Mouse (Mus musculus) kidney, embryonic 16.5 days (tissue): ENCODE measurements around the gene Fam43a. TPM values are rescaled to one million over a fixed set of nuclear protein-coding genes. Genes with fewer than 3 reads are reported as not detected.

Experiments used
- ATAC-seq: fragments of 200-750 bp; cut with Nextera tagmentation; 2 replicates; pipeline ENCODE4 v1.8.0; 2017; ENCODE audit warnings: moderate TSS enrichment; ENCODE audit not compliant: low FRiP score, low TSS enrichment
- H3K27ac ChIP-seq: fragments of 300-500 bp; sonication (generic); 2 replicates; pipeline ENCODE4 v1.5.1; 2014; ENCODE audit warnings: low read length
- H3K27me3 ChIP-seq: fragments of 300-500 bp; sonication (generic); 2 replicates; pipeline ENCODE4 v1.6.1; 2014; ENCODE audit warnings: low read length, control low read depth, mixed read lengths; ENCODE audit not compliant: insufficient read depth
- H3K36me3 ChIP-seq: fragments of 300-500 bp; sonication (generic); 2 replicates; pipeline ENCODE4 v1.6.1; 2014; ENCODE audit warnings: low read length, control low read depth, mixed read lengths; ENCODE audit not compliant: insufficient read depth
- H3K4me1 ChIP-seq: fragments of 300-500 bp; sonication (generic); 2 replicates; pipeline ENCODE4 v1.6.1; 2014; ENCODE audit warnings: low read length, control low read depth, mixed read lengths; ENCODE audit not compliant: insufficient read depth
- H3K4me2 ChIP-seq: fragments of 300-500 bp; sonication (generic); replicated peaks from 2 replicates; pipeline ENCODE4 v1.6.1; 2014; ENCODE audit warnings: low read depth, low read length
- H3K4me3 ChIP-seq: fragments of 300-500 bp; sonication (generic); 2 replicates; pipeline ENCODE4 v1.5.1; 2014; ENCODE audit warnings: mild to moderate bottlenecking, low read length
- H3K9ac ChIP-seq: fragments of 300-500 bp; sonication (generic); replicated peaks from 2 replicates; pipeline ENCODE4 v1.6.1; 2014; ENCODE audit warnings: low read length
- H3K9me3 ChIP-seq: fragments of 300-500 bp; sonication (generic); 2 replicates; pipeline ENCODE4 v1.6.1; 2016; ENCODE audit warnings: low read length, control low read depth
- WGBS: fragments of 180-500 bp; shearing (Covaris S2); extraction: QIAGEN DNeasy Blood & Tissue Kit; methylation state at CpG from one replicate; pipeline ENCODE4 v1.1.7; 2014; 5-methylcytosine and 5-hydroxymethylcytosine counted together
- polyA plus RNA-seq: library from polyadenylated mRNA; unstranded; fragments of >200 nt; fragmentation: Nextera tagmentation; extraction: Ambion mirVana; gene quantifications from 2 replicates; pipeline ENCODE4 v1.2.1, GENCODE M21; 2015

Gene Fam43a
- 25.2 and 26.0 TPM in 2 replicates for polyA plus RNA-seq

GRCm38 (mm10) chr16:30599491-30600268, at the start of gene Fam43a:
Fam43a (plus strand) TSS chr16:30599723.
- Histone ChIP-seq H3K27ac (peak within 1 kb of the TSS; percentile 89), H3K27me3 (peaks cover 16% of the 10 kb centered on the region), H3K9me3 (no peaks in the 10 kb centered on the region), H3K4me3 (peak within 1 kb of the TSS; percentile 80), H3K9ac (peak within 1 kb of the TSS; percentile 82), H3K36me3 (no peaks in the 10 kb centered on the region), H3K4me2 (peak within 1 kb of the TSS; percentile 88), H3K4me1 (peaks cover 46% of the 10 kb centered on the region)
- under 1% methylated on average over 63 of the region's 63 CpGs for WGBS
- ATAC-seq = peak; percentile 85

- under 1% methylated on average over 63 of the region's 63 CpGs for WGBS
- H3K4me1 ChIP-seq = peaks cover 12% of the 10 kb centered on the region
- peaks cover 12% of the 10 kb centered on the region; the same call in 1 of the 2 replicates for H3K9me3 ChIP-seq
- peak; percentile 89 for ATAC-seq
- peaks cover 8% of the 10 kb centered on the region for H3K36me3 ChIP-seq
- H3K4me3 ChIP-seq = peak overlapping the region; percentile 78
- no peaks in the 10 kb centered on the region for H3K27me3 ChIP-seq
- peak overlapping the region; percentile 88 for H3K4me2 ChIP-seq
- H3K9ac ChIP-seq = peak overlapping the region; percentile 90
- H3K27ac ChIP-seq = peak overlapping the region; percentile 44; the same call in 1 of the 2 replicates
Measured at GRCm38 (mm10) chr16:30549966-30550747, 49.4 kb upstream of the Fam43a start.

DNA sequence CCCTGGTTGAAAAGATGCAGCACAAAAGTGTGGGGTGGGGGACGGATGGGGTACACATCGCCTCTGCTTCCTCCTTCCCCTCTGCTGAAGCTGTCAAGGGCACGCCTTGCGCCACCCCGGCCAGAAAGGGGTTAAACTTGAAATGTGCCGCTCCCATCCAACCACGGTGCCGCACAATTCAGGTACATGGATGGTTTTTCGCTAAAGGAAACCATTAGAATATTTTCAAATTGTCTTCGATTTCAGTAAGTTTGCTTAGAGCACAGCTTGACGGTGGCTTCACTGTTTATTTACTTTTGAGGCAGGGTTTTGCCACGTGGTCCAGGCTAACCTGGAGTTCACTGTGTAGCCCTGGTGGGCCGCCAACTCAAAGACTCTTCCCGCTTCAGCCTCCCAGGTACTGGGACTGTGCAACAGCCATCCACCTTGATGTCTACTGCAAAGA, 48.8 kb upstream of the Fam43a start, which contains the start of gene Tmem44:
Gene Tmem44, minus strand, starts transcription at position 95 of the 445 bp plus-strand sequence.
- no peaks in the 10 kb centered on the region for H3K27me3 ChIP-seq
- peaks cover 12% of the 10 kb centered on the region for H3K4me1 ChIP-seq
- peaks cover 13% of the 10 kb centered on the region for H3K36me3 ChIP-seq
- peaks cover 18% of the 10 kb centered on the region; the same call in 1 of the 2 replicates for H3K9me3 ChIP-seq
- ATAC-seq = peak; percentile 40; the same call in 1 of the 2 replicates
- peak within 1 kb of the TSS; percentile 44; the same call in 1 of the 2 replicates for H3K27ac ChIP-seq
- WGBS = 6% methylated on average over 14 of the region's 14 CpGs
- peak within 1 kb of the TSS; percentile 88 for H3K4me2 ChIP-seq
- peak within 1 kb of the TSS; percentile 90 for H3K9ac ChIP-seq
- peak within 1 kb of the TSS; percentile 78 for H3K4me3 ChIP-seq

DNA sequence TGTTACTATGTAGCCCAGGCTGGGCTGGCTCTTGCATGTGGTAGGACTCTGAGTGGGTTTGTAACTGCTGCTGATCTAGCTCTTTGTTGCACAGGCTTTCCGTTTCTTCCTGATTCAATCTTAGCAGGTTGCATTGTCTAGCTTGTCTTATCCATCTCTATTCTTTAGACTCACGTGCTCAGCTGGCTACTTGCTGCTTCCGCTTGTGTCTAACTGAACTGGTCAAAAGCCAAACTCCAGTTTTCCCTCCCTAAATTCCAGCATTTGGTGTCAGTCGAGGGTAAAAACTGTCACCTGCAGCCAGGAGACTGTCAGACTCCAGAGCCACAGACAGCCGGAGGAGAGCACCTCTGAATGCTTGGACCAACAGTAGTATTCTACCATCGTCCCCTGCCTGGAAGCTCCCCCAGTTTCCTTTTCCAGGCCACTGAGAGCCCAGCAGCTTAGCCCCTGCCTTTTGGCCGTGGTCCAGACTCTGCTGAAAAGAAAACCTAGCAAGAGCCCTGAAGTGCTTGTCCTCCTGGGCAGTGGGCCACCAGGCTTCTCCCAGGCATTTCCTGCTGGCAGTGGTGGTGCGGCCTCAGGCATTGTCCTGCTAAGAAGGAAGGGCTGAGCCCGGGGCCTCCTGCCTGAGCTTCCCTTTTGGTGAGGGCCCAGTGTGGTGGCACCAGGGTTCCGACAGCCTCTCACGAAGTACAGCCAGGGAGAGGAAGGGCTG, 46.7 kb upstream of the Fam43a start:
- Histone ChIP-seq H3K27me3 (no peaks in the 10 kb centered on the region), H3K4me3 (no peak overlapping the region), H3K9ac (peak overlapping the region; percentile 37; the same call in 1 of the 2 replicates), H3K4me2 (no peak overlapping the region; the same call in 1 of the 2 replicates), H3K9me3 (peaks cover 27% of the 10 kb centered on the region), H3K27ac (peak overlapping the region; percentile 86), H3K36me3 (peaks cover 17% of the 10 kb centered on the region; the same call in 1 of the 2 replicates), H3K4me1 (peaks cover 12% of the 10 kb centered on the region)
- ATAC-seq = 0 out of 2 replicates have a peak, but pooled peaks have one; percentile 16
- WGBS = 32% methylated on average over 11 of the region's 11 CpGs

DNA sequence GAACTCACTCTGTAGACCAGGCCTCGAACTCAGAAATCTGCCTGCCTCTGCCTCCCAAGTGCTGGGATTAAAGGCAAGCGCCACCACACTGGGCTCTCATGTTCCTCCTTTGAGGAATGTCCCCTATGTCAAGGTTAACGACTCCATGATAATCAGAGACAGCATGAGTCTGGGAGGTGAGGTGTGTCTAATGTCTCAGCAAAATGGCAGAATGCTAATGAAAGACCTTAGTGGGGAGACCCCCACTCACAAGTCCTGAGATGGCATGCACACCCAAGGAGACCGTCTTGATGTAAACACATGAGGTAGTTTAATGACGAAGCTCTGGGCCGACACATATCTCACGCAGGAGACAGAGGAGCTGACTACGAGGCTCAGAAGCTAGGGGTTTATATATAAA, 45.4 kb upstream of the Fam43a start:
- Histone ChIP-seq H3K4me2 (no peak overlapping the region), H3K9ac (no peak overlapping the region), H3K4me1 (peaks cover 12% of the 10 kb centered on the region), H3K27me3 (no peaks in the 10 kb centered on the region), H3K27ac (no peak overlapping the region), H3K4me3 (no peak overlapping the region), H3K9me3 (peaks cover 27% of the 10 kb centered on the region), H3K36me3 (peaks cover 29% of the 10 kb centered on the region; the same call in 1 of the 2 replicates)
- WGBS = 98% methylated on average over 8 of the region's 8 CpGs
- no peak for ATAC-seq

GRCm38 (mm10) chr16:30559312-30559992, 40.1 kb upstream of the Fam43a start:
- Histone ChIP-seq H3K9me3 (peaks cover 23% of the 10 kb centered on the region), H3K27ac (no peak overlapping the region), H3K4me2 (no peak overlapping the region), H3K9ac (no peak overlapping the region), H3K27me3 (no peaks in the 10 kb centered on the region), H3K4me3 (no peak overlapping the region), H3K4me1 (no peaks in the 10 kb centered on the region), H3K36me3 (peaks cover 75% of the 10 kb centered on the region)
- WGBS = 90% methylated on average over 5 of the region's 5 CpGs
- ATAC-seq = no peak

DNA sequence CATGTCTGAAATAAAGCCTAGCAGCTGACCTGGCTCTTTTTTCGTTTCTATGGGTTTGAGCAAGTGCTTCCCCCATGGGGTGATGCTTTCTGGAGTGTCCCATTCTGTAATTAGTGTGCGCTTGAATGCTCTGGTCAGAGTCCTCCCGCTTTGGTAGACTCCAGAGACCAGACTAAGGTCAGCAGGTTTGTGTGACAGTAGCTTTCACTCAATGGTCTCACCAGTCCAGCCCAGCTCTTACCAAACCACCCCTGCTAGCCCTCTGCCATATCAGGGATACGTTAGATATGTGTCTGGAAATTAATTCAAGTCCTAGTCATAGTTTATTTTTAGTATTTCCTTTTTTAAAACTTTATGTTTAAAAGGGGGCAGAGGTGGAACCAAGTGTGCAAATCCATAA, 38.9 kb upstream of the Fam43a start:
- peaks cover 11% of the 10 kb centered on the region for H3K9me3 ChIP-seq
- WGBS = 93% methylated on average over 4 of the region's 4 CpGs
- H3K36me3 ChIP-seq = peaks cover 78% of the 10 kb centered on the region
- H3K9ac ChIP-seq = no peak overlapping the region
- H3K27me3 ChIP-seq = no peaks in the 10 kb centered on the region
- no peak overlapping the region for H3K4me2 ChIP-seq
- no peak for ATAC-seq
- H3K27ac ChIP-seq = no peak overlapping the region
- no peak overlapping the region for H3K4me3 ChIP-seq
- H3K4me1 ChIP-seq = no peaks in the 10 kb centered on the region

GRCm38 (mm10) chr16:30565631-30566030, 33.9 kb upstream of the Fam43a start:
- ATAC-seq = no peak
- H3K4me1 ChIP-seq = no peaks in the 10 kb centered on the region
- H3K4me3 ChIP-seq = no peak overlapping the region
- no peak overlapping the region for H3K4me2 ChIP-seq
- H3K9me3 ChIP-seq = no peaks in the 10 kb centered on the region
- no peak overlapping the region for H3K9ac ChIP-seq
- 89% methylated on average over 6 of the region's 6 CpGs for WGBS
- H3K27me3 ChIP-seq = no peaks in the 10 kb centered on the region
- H3K36me3 ChIP-seq = peaks cover 85% of the 10 kb centered on the region
- H3K27ac ChIP-seq = no peak overlapping the region

- no peak overlapping the region for H3K27ac ChIP-seq
- 94% methylated on average over 4 of the region's 4 CpGs for WGBS
Measured at GRCm38 (mm10) chr16:30570173-30570572, 29.4 kb upstream of the Fam43a start.

More at GRCm38 (mm10) chr16:30570173-30570572, 29.4 kb upstream of the Fam43a start:
- Histone ChIP-seq H3K9ac (no peak overlapping the region), H3K4me2 (no peak overlapping the region), H3K36me3 (peaks cover 76% of the 10 kb centered on the region), H3K27me3 (no peaks in the 10 kb centered on the region), H3K9me3 (no peaks in the 10 kb centered on the region), H3K4me3 (no peak overlapping the region), H3K4me1 (no peaks in the 10 kb centered on the region)
- ATAC-seq = no peak
